Mouse (Mus musculus): ENCODE measurements around the gene Alg13.

The Alg13 gene

GRCm38 (mm10) chrX:144317548-144318163, at the start of gene Alg13:
Alg13 (plus strand) TSS chrX:144317804.
- peak; percentile 93 for DNase-seq

GRCm38 (mm10) chrX:144268606-144269005, 49.0 kb upstream of the Alg13 start:
- DNase-seq, result no peak

GRCm38 (mm10) chrX:144301476-144301875, 16.1 kb upstream of the Alg13 start:
- DNase-seq, result peak; percentile 12 to 50

GRCm38 (mm10) chrX:144305659-144306058, 11.9 kb upstream of the Alg13 start:
- no peak for DNase-seq

- DNase-seq, result no peak
These were observed 3.6 kb upstream of the Alg13 start for GRCm38 (mm10) chrX:144314041-144314440.

- DNase-seq, result no peak
These were observed 2.6 kb upstream of the Alg13 start for GRCm38 (mm10) chrX:144315028-144315427.

GRCm38 (mm10) chrX:144316004-144316403, 1.6 kb upstream of the Alg13 start:
- DNase-seq, result no peak

- DNase-seq, result peak in 1 of 2 experiments; percentile 41
These were observed 768 bp downstream of the Alg13 start for GRCm38 (mm10) chrX:144318164-144318979.

- peak; percentile 7 to 10 for DNase-seq
These were observed 1.8 kb downstream of the Alg13 start for GRCm38 (mm10) chrX:144319366-144319765.

- DNase-seq, result no peak
These were observed 7.8 kb downstream of the Alg13 start for GRCm38 (mm10) chrX:144325375-144325774.

- DNase-seq, result no peak
These were observed 17.9 kb downstream of the Alg13 start for GRCm38 (mm10) chrX:144335332-144336015.

- DNase-seq, result no peak
These were observed 20.3 kb downstream of the Alg13 start for GRCm38 (mm10) chrX:144337938-144338337.

GRCm38 (mm10) chrX:144338355-144338754, 20.8 kb downstream of the Alg13 start:
- DNase-seq, result no peak

GRCm38 (mm10) chrX:144374196-144374595, 56.6 kb downstream of the Alg13 start:
- DNase-seq, result no peak

- DNase-seq, result peak; percentile 71 to 72
These were observed 85.9 kb downstream of the Alg13 start for GRCm38 (mm10) chrX:144403526-144403925.

GRCm38 (mm10) chrX:144408036-144408435, 90.4 kb downstream of the Alg13 start:
- no peak for DNase-seq

GRCm38 (mm10) chrX:144420259-144420658, 102.7 kb downstream of the Alg13 start:
- DNase-seq, result no peak

GRCm38 (mm10) chrX:144421091-144421490, 103.5 kb downstream of the Alg13 start:
- no peak for DNase-seq

- DNase-seq, result no peak
These were observed 106.2 kb downstream of the Alg13 start for GRCm38 (mm10) chrX:144423848-144424247.
